Mouse (Mus musculus) leukemia stem cell, adult 10-12 weeks (primary cell): ENCODE data around the gene Wdr38. TPM values are rescaled to one million over a fixed set of nuclear protein-coding genes. Genes with fewer than 3 reads are reported as not detected.

Experiments used
- polyA plus RNA-seq: library from polyadenylated mRNA; stranded (reverse); fragments of >175 nt; gene quantifications from 2 replicates; pipeline ENCODE4 v1.2.3, GENCODE M21; 2012; ENCODE audit warnings: low replicate concordance

Gene Wdr38
- polyA plus RNA-seq: 0.06 TPM in 1 of 2 replicates, not detected in the other

DNA sequence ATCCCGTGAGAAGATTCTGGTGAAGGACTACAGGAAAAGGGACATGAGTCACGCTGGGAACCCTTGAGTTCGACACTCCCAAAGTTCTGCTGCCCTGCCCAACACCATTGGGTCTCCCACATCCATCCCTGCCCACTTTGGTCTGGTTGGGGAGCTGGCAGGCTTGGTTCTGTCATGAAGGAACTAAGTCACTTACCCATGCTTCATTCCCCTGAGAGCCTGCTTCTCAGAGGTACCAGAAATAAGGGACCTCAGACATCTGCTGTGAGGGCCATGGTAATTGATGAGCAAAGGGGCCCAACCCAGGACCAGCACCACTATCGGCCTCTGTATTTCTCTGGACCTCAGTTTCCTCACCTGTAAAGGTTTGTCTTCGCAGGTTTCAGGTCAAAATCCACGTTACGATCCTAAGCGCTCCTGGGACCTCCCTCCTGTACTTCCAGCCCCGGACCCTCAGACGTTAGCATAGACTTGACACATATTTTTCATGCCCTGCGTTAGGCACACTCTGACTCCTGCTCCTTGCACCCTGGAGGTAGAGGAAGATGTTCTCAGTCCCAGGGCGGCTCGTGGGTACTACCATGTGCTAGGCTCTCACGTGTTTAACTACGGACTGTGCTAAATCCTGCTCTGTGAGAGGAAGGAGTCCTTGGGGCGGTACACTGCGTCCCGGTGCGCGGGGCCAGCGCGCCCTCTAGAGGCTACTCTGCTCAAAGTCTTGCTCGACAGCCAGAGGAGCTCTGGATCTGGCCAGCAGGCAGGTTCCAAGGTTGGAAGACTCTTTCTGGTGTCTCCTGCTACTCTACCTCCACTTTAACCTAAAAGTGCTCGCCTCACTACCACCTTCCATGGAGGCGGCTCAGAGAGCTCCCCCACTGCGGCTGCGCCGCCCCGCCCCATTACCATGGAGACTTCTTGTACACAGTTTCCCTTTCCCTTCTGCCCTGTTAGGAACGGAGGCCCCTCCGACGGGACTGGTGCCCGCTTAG, at the start of gene Wdr38:
Wdr38 (plus strand) TSS at position 91 of the 989 bp plus-strand sequence.

DNA sequence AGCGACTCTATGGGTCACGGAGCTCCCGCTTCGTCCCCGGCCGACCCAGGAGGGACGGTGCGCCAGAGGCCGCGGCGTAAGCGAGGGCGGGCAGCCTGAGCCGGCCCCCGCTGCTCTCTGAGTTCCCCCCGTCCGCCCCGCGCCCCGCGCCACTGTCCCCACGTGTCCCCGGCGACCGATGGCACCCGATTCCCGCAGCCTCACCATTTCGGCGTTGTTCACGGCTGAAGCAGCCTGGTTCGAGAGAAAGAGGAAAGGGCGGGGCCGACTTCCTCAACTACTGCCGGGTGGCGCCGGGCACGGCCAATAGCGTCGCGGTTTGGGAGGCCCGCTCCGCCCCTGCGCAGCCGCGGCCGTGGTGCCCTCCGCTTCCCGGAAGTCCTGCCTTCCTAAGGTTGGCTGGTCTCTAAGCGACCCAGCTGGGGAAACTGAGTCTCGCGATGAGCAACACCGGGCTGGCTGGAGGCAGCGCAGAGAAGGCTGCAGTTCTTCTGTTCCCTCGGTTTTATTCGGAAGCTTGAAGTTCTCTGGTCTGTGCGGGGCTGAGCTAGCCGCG, 7.7 kb downstream of the Wdr38 start, which contains the start of gene Arpc5l:
Arpc5l (plus strand) TSS at position 469 of the 556 bp plus-strand sequence.

GRCm38 (mm10) chr2:39005574-39006079, 8.4 kb downstream of the Wdr38 start, which contains the start of gene Rpl35:
TSS of gene Rpl35 (minus strand) at chr2:39005624.

Other genes starting within 250 kb of the Wdr38 start
- 0.38 and 0.79 TPM in 2 replicates for gene Nr6a1, start 69.8 kb upstream of the Wdr38 start, polyA plus RNA-seq
- gene Olfml2a, start 65.5 kb upstream of the Wdr38 start, polyA plus RNA-seq: 0.10 and 0.20 TPM in 2 replicates
- 67.3 and 124 TPM in 2 replicates for gene Arpc5l, start 7.9 kb downstream of the Wdr38 start, polyA plus RNA-seq
- gene Rpl35, start 8.1 kb downstream of the Wdr38 start, polyA plus RNA-seq: 126 and 224 TPM in 2 replicates
- 1.4 and 3.1 TPM in 2 replicates for gene Golga1, start 68.1 kb downstream of the Wdr38 start, polyA plus RNA-seq
- gene Scai, start 193.3 kb downstream of the Wdr38 start, polyA plus RNA-seq: 58.1 and 134 TPM in 2 replicates
- 0.87 and 6.5 TPM in 2 replicates for gene Ppp6c, start 229.0 kb downstream of the Wdr38 start, polyA plus RNA-seq